Mouse (Mus musculus) layer of hippocampus, adult 8-10 months (tissue): ENCODE measurements around the gene Tnfsf12. TPM values are rescaled to one million over a fixed set of nuclear protein-coding genes. Genes with fewer than 3 reads are reported as not detected.

ENCODE experiments used
- DNase-seq, 2 experiments: peaks; one replicate each; pipeline ENCODE4 v3.0.0; 2022; ENCODE audit warnings: low spot score in 2 of 2
- total RNA-seq, 4 experiments: library from RNA; stranded (reverse); gene quantifications; 2 replicates each; pipeline ENCODE4 v1.2.4; 2022

Gene Tnfsf12
- total RNA-seq, 4 experiments from 2014 or later: 9.5 to 17.3 (median 14.4) TPM

DNA sequence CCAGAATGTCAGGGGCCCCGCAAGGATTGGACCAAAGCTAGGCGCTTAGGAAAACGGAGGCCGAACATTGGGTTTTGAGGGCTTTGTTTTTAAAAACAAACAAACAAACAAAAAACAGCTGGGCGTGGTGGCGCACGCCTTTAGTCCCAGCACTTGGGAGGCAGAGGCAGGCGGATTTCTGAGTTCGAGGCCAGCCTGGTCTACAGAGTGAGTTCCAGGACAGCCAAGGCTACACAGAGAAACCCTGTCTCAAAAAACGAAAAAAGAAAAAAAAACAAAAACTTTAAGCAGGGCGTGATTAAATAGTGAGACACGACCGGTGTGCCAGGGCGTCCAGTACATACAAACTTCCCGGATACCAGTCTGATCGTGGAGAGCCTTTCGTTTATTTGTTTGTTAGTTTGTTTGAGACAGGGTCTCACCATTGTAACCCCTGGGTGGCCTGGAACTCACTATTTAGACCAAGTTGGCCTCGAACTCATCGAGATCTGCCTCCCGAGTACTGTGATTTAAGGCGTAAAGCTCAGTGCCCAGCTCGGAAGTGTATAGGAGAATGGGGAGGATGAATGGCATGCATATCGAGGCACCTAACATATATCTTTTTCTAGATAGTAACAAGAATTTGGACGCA is 13.3 kb downstream of the Tnfsf12 start:
- no peak for DNase-seq

DNA sequence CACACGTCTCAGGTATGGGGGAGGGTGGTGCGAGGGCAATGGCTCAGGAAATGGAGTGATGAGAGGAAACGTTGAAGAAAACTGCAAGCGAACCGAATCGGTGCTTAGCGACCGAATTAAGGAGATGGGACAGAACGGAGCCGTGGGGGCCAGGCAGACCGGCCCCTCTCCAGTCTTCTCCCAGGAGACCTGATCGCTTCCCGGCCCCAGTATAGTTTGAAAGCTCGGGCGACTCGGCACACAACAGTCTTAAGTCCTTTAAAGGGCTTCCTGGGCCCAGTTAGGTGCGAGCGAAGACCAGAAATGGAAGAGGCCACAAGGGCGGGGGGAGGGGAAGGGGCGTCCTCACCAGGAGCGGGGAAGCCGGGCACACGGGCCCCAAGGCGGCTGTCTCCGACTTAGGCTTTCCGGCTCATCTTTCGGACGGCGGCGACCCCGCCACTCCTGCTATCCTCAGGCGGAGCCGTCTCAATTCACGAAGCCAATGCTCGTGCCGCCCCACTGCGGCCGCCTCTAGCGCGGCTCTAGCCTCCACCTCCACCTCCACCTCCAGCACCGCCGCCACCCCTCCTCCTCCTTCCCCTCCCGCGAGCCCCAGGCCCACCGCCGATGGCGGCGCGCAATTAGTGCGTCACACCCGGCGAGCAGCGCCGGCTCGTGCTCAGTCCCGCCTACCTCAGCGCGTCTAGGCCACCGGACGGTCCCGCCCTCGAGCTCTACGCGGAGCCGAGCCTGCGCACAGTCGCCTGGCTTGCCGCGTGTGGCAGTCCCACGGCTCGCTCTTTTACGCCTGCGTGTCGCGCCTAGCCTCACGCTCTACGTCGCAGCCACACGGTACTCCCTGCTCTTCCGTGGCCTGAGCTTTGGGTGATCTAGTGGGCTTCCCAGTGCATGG is 14.1 kb downstream of the Tnfsf12 start, which contains the start of gene Senp3:
Gene Senp3, minus strand, starts transcription at position 771 of the 895 bp plus-strand sequence.
- DNase-seq: peak; percentile 95 to 96

DNA sequence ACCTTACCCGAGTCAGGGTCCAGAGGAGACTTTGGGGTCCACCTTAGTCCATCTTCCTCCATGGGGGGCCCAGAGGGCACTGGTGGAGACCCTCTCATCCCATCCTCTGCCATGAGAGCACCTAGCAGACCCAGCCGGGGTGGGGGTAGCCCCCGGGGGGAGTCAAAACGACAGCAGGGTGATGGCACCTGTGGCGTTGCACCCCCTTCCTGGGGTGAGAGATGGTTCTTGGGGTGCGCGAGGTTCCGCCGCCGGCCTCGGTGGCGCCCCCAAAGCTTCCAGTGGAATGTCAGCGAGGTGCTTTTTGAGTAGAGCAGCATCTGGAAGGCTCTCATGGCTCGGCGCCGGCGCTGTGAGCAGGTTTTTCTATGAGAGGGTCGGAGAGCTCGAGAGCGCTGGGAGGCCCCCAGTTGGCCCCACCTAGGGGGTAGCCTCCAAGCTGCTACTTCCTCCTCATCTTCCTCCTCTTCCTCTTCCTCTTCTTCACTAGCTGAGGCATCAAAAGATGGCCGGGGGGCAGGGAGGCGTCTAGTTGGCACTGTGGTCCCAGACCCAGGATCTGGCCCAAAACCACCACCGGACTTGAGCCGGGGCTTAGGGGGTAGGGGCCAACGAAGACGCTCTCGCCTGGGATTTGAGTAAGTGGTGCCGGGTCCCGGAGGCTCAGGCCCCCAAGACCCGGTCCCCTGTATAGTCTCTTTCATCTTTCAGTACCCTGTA is 15.4 kb downstream of the Tnfsf12 start:
- no peak for DNase-seq

DNA sequence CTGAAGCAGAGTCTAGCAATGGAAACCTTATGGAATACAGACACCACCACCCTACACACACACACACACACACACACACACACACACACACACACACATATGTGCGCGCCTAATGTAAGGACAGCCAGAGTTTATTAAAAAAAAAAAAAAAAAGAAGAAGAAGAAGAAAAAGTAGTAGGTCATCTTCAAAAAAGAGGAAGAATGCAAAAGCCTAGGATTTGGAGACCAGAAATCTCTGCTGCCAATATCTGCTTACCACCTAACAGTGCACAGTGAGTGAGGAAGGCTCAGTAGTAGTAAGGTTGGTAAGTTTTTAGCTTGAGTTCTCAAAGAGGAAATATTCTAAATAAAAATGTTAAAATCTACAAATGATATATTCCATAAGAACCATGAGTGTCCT is 16.5 kb downstream of the Tnfsf12 start:
- DNase-seq: no peak

GRCm38 (mm10) chr11:69672211-69672706 is 23.4 kb downstream of the Tnfsf12 start, which contains the start of gene Eif4a1:
Gene Eif4a1, minus strand, starts transcription at chr11:69672423.
- peak; percentile 100 for DNase-seq

DNA sequence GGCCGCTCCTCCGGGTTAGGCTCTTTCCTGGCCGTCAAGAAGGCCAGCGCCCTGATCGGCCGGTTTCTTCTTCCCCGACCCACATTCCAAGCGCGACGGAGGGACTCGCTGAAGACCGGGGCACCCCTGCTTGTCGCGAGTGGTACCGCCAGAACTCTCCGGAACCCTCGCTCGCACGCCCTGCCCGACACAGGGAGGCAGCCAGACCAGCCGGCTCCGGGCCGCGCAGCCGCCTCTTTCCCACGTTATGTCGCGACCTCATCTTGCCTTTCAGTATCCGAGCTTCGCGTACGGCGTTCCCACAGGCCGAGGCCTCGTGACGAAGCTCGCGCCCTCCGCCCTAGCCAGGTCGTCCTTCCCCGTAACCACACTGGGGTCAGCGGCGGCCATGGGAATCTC is 23.9 kb downstream of the Tnfsf12 start:
- DNase-seq: no peak

- DNase-seq: peak; percentile 91 to 92
Observed at GRCm38 (mm10) chr11:69670786-69671725, 24.6 kb downstream of the Tnfsf12 start.

GRCm38 (mm10) chr11:69666665-69667005 is 29.0 kb downstream of the Tnfsf12 start:
- no peak for DNase-seq

DNA sequence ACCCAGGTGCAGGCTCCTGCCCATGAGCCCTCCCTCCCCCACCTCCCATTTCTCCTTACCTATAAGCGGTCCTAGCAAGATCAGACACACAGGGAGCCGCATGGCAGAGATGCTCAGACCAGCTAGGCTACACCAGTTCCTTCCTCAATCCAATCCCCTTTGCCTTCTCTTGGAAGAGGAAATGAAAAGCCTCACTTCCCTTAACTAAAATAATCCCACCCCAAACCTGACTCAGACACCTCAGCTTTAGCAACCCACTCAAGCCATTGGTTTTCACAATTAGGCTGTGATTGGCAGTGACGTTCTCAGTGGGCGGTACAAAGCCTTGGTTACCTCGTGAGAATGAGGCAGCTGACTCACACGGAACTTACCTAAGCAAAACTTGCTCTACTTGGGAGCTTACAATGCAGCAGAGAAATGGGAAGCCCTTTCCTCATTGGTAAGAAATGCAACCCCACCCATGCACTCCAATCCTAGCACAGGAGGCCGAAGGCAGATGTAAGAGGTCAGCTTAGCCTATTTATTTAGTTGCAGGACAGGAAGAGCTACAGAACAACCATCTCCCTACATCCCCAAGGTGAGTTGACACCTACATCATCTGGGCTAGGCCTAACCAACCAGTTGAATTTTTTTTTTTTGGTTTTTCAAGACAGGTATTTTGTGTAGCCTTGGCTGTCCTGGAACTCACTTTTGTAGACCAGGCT is 29.5 kb downstream of the Tnfsf12 start, which contains the start of gene Cd68:
Gene Cd68, minus strand, starts transcription at position 193 of the 704 bp plus-strand sequence.
- DNase-seq: peak; percentile 56 to 73

- no peak for DNase-seq
Observed at GRCm38 (mm10) chr11:69665457-69665960, 30.1 kb downstream of the Tnfsf12 start.

- no peak for DNase-seq
Observed at GRCm38 (mm10) chr11:69664841-69665240, 30.8 kb downstream of the Tnfsf12 start.

DNA sequence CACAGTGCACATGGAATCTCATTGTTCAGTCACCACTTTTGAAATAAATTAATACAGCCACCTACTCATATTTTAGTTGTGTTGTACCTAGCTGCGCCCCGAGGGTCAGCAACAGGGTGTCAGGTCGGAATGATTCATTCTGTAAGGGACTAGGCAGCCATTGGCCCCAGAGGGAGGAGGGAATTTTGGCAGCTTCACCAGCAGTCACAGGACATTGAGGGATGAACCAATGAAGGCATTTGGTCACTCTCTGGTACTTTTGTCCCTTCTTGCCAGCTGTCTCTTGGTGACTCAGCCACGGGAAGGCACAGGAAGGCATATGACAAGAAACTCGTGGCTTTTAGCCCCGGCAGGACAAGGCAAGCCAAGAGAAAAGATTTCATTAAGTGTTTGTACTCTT is 31.9 kb downstream of the Tnfsf12 start:
- no peak for DNase-seq

- DNase-seq: no peak
Observed at GRCm38 (mm10) chr11:69662967-69663671, 32.5 kb downstream of the Tnfsf12 start.

GRCm38 (mm10) chr11:69662213-69662966 is 33.3 kb downstream of the Tnfsf12 start, which contains the start of gene Mpdu1:
Gene Mpdu1, minus strand, starts transcription at chr11:69662642.
- DNase-seq: peak; percentile 94 to 95

GRCm38 (mm10) chr11:69661221-69661881 is 34.3 kb downstream of the Tnfsf12 start:
- DNase-seq: peak in 1 of 2 experiments; percentile 3

GRCm38 (mm10) chr11:69657462-69657881 is 38.2 kb downstream of the Tnfsf12 start:
- no peak for DNase-seq

DNA sequence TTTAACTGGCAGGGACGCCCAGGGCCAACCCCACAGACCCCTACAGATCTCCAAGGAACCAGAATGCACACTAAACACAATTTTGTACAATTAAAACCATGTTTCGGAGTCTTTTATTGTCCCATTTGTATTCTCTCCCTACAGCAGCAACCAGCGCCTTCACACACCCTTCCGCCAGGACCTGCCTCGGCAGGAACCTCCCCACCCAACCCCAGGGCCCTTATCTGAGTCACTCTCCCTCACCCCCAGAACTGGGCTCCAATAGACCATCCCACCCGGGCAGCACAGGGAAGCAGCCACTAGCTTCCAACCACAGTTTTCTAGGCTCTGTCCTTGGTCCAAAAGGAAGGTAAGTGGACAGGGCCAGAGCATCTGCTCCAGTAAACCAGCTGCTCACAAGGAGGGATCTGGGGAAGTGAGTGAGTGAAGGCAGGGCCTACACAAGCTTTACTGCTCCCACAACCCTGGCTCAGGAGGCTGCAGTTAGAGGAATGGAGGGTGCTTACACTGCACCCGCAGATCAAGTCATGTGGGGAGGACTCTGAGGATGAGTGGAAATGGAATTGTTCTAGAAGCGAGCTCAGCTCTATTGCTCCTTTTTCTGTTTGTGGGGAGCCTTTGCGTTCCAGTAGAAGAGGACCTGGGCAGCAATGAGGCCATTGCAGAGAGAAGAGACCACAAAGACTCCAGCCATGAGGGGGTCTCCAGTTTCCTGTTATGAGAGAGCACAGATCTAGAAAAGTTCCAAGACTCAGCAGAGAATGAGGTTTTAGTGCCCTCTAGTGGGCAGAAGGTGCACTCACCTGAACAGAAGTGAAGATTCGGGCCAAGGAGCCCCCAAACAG is 38.8 kb downstream of the Tnfsf12 start:
- no peak for DNase-seq
